Mouse (Mus musculus): ENCODE results near the gene Cdc42bpb.

Gene Cdc42bpb

DNA sequence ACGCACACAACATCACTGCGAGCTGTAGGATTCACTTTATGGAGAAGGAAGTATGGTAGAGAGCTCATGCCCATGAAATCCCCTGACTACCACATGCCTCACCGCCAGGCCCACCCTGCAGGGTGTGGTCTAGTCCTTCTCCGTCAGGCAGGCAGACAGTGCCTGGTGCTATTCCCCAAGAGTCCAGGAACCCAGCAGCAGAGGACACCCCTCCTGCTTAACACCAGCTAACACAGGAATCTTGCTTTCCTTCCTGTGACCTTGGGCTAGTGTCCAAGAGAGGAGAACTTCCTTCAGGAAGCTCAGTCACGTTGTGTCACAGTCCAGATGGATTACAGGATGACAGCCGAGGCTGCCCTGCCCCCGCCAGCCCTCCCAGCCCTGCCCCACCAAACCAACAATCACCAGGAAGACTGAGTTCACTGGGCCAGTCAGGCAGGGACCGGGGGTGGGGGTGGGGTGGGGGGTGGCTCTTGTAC is 9.2 kb upstream of the Cdc42bpb start:
- WGBS, result 46% methylated on average over 8 of the region's 8 CpGs

DNA sequence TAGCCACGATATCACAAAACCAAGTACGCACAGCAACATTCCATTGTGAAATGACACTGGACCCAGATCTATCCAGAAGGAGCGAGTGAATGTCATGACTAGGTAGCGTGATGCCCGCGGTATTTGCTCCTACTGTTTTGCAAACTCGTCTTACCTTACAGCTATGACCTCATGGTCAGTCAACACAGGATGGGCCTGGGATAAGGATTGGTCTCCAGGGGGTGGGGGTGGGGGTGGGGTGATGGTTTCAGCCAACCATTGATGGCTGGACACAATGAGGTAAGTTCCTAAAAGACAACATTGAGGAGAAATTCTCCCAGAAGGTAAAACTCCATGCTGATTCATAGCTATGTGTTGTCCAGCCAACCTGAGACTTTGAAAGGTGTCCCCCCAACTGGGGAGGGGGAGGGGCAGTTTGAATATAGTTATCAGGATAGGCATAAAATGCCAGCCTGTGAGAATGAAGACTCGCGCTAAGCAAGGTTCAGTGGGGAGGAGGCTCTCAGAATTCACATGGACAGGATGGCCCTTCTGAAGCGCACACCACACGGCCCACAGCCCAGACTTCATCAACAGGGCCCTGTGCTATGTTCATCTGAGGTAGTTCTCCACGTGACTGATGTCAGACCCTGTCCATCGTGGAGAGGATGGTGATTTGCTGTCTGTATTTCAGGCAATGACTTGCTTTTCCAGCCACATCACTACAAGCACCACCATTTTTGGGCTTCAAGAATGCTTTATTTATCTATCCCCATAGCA is 8.5 kb upstream of the Cdc42bpb start:
- WGBS, result 75% methylated on average over 13 of the region's 13 CpGs

DNA sequence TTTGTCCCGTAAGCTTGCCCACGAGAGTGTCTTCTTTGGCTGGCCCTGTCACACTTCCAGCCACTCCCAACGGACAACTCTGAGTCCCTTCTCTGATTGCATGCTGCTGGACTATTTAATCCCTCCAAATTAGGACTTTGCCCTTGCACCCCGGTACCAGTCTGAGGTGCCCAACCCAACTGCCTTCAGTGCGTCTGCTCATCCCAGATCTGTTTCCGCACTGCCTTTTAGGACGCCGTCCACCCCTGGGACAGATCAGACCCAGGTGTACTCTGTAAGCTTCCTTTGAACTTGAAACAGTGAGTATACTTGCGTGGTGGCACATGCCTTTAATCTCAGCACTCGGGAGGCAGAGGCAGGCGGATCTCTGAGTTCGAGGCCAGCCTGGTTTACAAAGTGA is 1.3 kb upstream of the Cdc42bpb start:
- 73% methylated on average over 12 of the region's 12 CpGs for WGBS

DNA sequence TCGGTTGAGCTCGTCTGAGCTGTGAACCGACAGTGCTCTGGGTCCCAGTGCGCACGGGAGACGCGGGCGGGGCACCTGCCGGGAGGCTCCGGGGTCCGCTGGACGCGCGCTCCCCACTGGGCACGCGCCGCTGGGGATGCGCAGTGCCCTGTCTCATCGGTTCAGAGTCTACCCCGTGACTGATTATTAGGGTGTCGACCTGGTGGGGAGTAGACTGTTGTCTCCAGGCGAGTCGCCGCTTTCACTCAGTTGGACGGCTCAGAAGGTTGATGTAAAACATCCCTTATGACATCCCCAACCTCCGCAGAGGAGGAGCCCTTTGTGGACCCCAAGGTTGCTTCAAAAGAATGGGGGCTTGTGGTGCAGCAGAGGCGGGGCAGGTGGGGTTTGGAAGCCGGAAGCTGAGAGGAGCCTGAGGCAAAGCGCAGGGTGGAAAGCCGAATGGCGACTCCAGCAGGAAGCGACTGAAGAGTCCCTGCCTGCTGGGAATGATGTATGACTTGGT is 520 bp upstream of the Cdc42bpb start:
- 0% methylated on average over 32 of the region's 32 CpGs for WGBS

DNA sequence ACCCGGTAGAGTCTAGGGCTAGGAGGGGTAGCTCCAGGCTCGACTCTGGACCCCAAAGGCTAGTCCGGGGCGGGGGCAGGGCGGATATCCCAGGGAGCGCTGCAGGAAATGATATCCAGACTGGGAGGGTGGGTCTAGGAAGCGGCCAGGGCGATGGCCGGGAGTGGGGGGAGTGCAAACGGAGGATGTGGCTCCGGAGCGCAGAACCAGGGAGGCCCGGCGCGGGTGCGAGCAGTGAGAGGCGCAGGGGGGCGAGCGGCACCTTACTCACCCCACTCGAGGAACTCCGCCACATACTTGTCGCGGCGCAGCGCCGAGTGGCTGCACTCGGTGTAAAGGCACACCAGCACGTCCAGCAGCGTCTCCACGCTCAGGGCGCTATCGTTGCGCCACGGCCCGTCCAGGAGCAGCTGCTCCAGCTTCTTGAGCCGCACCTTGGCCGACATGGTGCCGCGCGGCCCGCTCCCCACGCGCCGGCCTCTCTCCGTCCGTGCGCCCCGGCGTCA is 639 bp downstream of the Cdc42bpb start:
- under 1% methylated on average over 48 of the region's 49 CpGs for WGBS

DNA sequence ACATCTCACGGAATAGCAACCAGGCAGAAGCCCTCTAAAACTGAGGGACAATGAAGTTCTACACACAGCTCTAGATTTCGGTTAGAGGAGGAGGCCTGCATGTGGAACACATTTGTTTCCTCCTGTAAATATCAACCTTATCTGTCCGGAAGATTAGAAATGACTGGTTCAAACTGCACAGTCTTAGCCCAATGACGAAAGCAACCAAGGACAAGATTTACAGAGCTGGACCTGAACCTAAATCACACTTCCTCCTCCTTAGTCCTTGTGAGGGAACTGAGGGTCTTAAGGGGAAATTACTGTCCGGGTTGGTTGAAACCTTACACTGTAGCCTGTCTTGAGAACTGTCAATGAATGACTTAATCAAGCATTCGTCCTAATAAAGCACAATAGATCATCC is 1.5 kb downstream of the Cdc42bpb start:
- WGBS, result 4% methylated on average over 6 of the region's 6 CpGs

DNA sequence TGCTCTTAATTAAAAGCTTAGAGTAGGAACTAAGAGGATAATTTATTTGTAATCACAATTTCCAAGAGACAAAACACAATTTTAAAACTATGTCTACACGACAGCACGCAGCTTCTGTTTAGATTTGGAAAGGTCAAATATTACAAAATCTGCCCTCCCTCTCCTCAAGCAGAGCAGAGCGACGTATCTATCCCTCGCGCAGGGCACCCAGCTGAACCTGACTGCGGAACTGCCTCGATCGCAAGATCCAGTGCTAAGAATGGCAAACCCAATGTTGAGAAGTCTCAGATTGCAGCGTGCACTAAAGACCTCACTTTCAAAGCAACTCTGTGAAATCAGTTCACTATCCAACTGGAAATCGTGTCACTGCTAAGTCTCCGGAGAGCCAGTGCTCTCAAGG is 2.0 kb downstream of the Cdc42bpb start:
- WGBS, result 17% methylated on average over 12 of the region's 12 CpGs

DNA sequence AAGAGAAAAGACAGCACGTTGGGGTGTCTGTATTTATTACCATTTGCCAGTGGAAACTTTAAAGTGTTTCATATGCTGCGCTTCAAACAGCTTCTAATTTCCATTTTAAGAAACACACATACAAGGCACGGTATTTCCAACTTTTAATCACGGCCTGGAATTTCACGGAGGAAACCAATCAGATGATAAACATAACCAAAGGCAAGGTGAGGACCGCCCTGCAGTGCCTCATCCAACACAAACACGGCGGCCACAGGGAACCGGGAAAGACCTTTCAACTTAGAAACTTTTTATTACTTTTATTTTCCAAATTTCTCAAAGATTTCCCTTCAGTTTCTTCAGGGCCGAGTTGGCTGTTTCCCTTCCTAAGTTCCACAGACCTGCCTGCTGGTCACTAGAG is 2.8 kb downstream of the Cdc42bpb start:
- 34% methylated on average over 10 of the region's 10 CpGs for WGBS

DNA sequence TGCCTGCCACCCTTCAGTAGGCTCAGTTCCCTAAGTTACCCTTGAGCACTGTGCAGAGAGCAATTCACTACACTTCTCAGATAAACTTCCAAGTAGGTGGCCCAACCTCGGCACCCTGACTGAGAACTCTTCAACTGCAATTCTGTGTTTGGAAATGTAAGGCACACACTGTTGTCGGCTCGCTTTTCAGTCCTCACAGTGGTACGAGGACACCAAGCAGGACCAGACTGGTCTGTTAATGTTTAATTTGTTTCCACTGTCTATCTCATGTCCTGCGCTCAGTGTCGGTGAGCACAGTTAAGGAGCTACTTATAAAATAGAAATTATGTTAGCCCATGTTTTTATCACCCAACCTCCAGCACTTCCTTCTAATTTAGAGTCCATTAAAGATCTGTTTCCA is 4.1 kb downstream of the Cdc42bpb start:
- WGBS, result 74% methylated on average over 6 of the region's 6 CpGs

DNA sequence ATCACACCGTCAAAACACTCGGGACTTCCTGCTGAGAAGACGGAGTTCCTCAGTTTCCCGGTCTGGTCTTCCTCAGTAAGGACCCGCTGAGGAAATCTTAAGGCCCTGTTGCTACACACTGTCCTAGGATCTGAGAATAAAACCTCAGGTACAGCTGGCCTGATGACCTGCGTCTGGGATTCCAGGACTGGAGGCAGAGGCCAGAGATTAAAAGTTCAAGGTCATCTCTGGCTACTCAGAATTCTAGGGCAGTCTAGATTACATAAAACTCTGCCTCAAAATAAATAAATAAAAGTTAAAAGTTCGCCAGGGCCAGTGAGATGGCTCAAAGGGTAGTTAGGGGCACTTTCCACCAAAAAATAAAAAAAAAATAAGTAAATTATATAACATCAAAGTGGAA is 5.6 kb downstream of the Cdc42bpb start:
- 71% methylated on average over 7 of the region's 7 CpGs for WGBS

DNA sequence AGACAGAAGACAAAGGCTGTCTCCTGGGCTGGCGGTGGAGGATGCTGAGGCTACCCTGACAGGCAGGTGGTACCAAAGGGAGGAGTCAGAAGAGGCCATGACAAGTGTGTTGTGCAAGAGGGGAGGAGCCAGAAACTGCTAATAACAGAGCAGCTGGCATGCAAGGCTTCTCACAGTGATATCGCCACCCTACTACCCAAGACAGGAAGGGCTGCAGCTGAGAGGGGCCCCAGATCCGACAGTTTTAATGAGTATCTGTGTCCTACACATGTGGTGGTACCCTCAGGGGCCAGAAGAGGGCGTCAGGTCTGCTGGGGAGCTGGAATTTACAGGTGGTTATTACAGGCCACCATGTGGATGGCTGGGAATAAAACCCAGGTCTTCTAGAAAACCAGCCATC is 7.3 kb downstream of the Cdc42bpb start:
- 68% methylated on average over 4 of the region's 4 CpGs for WGBS

DNA sequence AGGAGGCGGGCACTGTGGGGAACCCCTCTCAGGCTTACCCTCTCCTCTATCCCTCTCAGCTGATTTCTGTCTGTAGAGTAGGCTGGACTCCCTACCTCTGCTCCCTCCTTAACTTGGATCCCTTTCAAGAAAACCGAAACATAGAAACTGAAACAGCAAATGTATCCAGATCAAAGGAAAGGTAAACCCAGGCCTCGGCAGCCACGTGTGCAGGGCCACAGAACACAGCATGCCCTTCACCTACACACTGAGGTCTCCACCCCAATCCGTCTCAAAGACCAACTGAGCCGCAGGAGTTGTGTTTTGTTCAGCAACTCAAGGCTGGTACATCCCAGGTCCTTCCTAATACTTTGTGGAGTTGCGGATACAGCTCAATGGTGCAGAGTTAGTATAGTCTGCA is 10.5 kb downstream of the Cdc42bpb start:
- WGBS, result 50% methylated on average over 7 of the region's 7 CpGs

DNA sequence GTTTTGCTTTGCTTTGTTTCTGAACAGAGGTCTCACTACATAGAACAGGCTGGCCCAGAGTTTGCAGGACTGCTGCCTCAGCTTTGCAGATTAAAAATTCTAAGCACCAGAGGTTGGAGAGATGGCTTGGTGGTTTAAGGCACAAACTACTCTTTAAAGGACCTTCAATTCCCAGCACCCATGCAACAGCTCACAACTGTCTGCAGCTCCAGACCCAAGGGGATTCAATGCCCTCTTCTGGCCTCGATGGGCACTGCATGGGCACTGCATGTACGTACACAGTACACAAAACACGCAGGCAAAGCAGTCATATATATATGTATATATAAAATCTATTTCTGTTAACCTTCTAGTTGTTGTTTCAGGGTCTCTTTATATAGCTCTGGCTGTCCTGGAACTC is 13.3 kb downstream of the Cdc42bpb start:
- 76% methylated on average over 3 of the region's 3 CpGs for WGBS

DNA sequence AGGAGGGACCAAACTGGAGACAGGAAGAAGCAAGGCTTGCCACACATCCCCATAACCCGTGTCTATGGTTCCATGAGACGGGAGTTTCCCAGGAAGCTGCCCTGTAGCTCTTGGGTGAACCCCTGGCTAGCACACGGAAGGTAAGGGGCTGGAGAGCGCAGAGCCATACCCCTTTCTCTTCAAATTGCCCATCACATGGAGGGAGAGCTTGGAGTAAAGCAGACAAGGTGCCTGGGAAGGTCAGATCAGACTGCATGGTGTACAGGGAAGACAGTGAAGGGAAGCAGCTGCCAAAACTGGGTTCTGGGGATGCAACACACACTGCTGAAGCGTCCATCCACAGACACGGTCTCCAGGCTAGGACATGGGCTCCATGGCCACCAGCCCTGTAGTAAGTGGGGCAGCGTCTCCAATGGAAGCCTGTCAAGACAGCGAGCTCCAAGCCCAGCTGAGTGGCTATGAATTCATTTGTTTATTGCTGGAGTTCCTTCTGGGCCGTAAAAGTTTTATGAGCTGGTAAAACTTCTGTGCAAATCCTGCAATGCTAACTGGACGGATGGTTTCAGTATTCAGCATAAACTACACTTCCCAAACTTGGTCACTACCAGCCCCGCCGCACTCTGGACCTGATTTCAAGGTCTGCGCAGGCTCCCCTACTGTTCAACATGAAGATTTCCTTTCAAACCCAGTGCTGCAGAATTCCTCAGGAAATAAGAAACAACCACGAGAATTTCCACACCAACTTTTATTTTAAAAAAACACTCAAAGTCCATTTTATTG is 16.0 kb downstream of the Cdc42bpb start:
- WGBS, result 71% methylated on average over 14 of the region's 14 CpGs

DNA sequence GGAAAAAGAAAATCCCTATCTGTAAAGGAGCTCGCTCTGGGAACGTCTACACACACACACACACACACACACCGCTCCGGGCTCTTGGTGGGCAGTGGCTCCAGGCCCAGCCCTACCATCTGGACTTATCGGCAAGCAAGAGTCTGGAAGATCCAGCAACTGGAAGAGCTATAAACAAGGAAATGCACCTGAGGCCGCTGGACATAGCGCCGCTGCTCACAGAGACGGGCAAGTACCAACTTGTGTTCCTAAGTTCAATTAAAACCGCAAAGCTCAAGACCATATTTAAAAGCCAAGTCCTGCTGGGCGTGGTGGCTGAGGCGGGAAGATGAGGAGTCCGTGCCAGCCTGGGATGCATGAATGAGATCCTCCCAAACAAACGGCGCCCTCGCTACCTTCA is 16.8 kb downstream of the Cdc42bpb start:
- 64% methylated on average over 16 of the region's 16 CpGs for whole genome bisulfite sequencing

DNA sequence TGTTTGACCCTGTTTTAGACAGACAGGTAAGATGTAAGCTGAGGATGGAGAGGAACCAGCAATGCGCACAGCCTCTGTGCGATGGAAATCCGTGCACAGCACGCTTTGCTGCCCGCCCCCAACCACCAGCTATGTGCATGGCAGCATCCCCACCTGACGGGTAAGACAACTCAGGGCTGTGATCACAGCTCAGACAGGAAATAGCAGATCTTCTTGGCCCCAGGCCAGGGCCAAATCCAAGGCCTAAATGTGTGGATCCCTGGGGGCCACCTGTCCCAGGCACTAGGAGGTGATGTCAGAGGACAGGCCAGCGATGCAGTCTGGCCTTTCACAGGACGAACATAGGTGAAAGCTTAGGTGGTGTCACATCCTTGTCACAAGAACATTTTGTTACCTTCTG is 21.3 kb downstream of the Cdc42bpb start:
- 66% methylated on average over 8 of the region's 8 CpGs for WGBS

DNA sequence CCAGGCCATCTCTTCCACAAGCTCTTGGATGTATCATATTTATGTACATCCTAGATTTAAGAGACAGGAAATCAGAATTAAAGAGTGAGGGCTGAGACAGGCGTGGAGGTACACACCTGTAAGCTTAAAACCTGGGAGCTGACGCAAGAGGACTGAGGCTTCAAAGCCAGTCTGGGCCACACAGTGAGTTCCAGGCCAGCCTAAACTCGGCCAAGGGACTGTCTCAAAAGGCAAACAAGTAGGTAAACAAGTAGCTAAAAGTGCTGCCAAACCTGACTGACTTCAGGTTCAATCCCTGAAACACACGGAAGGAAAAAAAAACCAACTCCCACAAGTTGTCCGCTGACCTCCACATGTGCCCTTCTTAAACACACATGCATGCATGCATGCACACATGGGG is 23.4 kb downstream of the Cdc42bpb start:
- 70% methylated on average over 5 of the region's 5 CpGs for WGBS

DNA sequence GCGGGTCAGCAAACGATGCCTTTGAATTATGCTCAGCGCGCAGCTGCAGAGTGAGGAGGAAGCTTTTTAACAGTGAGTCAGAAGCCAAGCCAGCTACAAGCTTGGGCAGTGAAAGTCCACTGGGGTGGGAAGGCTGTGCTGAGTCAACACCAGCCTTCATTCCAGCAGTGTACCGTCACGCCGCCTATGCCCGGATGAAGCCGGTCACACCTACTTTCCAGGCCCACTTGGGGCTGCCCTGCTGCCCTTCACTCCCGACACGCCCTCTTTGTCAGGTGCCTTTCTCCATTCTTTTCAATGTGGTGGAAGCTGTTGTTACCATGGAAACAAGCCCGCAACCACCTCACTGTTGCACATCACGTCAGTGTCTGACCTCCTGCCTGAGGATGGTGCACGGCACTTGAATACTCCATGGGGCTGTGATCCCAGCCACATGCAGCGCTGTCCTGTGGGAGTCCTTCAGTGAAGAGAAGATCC is 24.0 kb downstream of the Cdc42bpb start:
- WGBS, result 41% methylated on average over 15 of the region's 15 CpGs

DNA sequence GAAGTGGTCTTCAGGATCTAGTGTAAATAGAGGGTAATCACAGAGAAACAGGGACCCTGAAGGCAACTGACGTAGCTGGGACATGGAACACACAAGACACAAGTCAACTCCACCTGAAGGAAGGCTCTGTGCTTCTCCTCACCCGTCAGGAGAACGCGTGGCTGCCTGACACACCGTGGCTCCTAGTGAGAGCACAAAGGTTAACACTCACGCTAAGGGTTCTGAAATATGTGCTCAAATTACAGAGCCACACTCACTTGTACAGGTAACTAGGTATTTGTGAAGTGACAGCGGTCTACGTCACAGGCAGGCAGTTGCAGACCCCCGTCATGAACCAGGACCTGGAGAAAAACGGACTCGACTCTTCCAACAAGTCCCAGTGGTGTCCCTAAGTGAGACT is 24.5 kb downstream of the Cdc42bpb start:
- 93% methylated on average over 11 of the region's 11 CpGs for WGBS

DNA sequence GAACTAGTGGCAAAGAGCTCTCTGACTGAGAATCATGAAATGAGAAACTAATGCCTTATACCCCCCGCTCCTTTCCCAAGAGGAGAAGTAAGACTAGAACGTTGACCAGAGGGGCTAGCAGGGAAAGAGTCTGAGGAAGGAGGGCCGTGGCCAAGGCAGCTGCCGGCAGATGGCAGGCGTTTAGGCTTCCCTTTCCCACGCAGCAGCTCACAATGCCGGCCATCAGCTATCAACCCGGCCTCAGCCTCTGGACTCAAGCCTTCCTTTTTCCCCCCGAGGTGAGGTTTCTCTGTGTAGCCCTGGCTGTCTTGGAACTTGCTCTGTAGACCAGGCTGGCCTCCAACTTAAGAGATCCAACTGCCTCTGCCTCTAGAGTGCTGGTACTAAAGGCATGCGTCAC is 25.0 kb downstream of the Cdc42bpb start:
- WGBS, result 34% methylated on average over 10 of the region's 10 CpGs

DNA sequence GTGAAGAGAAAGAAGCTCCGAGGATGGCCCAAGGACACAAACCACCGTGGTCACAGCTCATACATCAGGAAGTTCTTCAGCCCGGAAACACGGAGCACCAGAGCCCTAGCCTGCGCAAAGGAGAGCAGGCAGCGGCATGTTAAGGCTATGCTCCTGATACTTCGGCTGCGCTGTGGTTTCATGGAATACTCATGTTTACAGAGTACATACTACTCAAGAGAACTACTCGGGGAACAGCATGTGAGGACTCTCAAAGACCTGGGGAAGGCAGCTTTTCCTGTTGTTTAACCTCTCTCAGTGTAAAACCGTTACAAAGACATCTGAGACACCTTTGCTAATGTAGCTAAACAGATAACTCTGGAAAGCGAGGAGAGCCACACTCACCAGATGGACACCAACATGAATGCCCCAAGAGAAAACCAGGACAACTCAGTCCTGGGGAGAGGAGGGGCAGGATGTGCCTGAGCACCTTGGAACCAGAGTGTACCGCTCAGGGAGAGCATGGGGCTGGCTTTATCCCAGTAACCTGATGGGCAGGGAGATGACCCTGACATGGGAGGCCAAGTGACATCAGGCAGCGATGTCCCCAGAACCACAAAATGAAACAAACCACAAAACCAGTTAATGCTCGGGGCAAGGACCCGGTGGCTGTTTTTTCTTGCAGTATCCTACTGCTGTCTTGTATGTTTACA is 27.8 kb downstream of the Cdc42bpb start:
- WGBS, result 75% methylated on average over 15 of the region's 15 CpGs

DNA sequence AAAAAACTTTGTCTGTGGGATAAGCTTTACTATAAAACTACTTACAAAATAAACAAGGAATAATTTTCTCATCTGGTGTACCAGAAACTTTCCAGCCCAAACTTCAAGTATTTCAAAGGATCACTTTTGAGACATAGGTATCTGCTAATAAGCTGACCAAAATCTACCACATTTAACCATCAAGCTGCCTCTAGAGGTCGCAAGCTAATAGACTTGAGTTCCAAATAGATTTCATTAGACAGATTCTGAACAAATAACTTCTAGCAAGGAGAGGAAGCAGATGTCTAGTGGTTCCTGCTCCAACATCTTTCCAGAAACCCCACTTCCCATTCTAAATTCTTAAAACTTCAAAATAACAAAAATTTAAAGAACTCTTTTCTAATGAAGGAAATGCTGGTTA is 33.6 kb downstream of the Cdc42bpb start:
- WGBS, result 47% methylated on average over 1 of the region's 1 CpGs

Data from cerebral cortex, adult 2 months (tissue).